Mouse (Mus musculus) heart, adult 2 months (tissue): ENCODE measurements around the gene Dnal4. TPM values are rescaled to one million over a fixed set of nuclear protein-coding genes. Genes with fewer than 3 reads are reported as not detected.

Source experiments
- DNase-seq, 2 experiments: peaks; one replicate each; pipeline ENCODE4 v3.0.0; 2021
- H3K27ac ChIP-seq: fragments of 200-600 bp; 2 replicates; pipeline ENCODE4 v1.8.1; 2022
- H3K27me3 ChIP-seq: fragments of 200-500 bp; 2 replicates; pipeline ENCODE4 v1.6.1; 2012; ENCODE audit warnings: mild to moderate bottlenecking, low read length, inconsistent platforms, mixed read lengths; ENCODE audit not compliant: control insufficient read depth, insufficient read depth
- H3K36me3 ChIP-seq: fragments of 200-500 bp; 2 replicates; pipeline ENCODE4 v1.6.1; 2012; ENCODE audit warnings: low read length, inconsistent platforms; ENCODE audit not compliant: control insufficient read depth, insufficient read depth
- H3K4me1 ChIP-seq: fragments of 200-500 bp; 2 replicates; pipeline ENCODE4 v1.6.1; 2011; ENCODE audit warnings: low read length; ENCODE audit not compliant: control insufficient read depth, insufficient read depth
- H3K4me3 ChIP-seq: fragments of 200-600 bp; 2 replicates; pipeline ENCODE4 v1.8.1; 2022
- H3K79me2 ChIP-seq: fragments of 200-500 bp; replicated peaks from 2 replicates; pipeline ENCODE4 v1.6.1; 2012; ENCODE audit warnings: mild to moderate bottlenecking, inconsistent platforms, low read length, moderate library complexity, mixed read lengths; ENCODE audit not compliant: control insufficient read depth, insufficient read depth
- H3K9ac ChIP-seq: fragments of 200-500 bp; 2 replicates; pipeline ENCODE4 v1.6.1; 2012; ENCODE audit warnings: low read depth, mild to moderate bottlenecking, control low read depth, inconsistent platforms, low read length, mixed read lengths
- CTCF ChIP-seq: fragments of 200-600 bp; IDR thresholded peaks from 2 replicates; pipeline ENCODE4 v1.8.1; 2022; ENCODE audit warnings: antibody characterized with exemption, mild to moderate bottlenecking, moderate library complexity
- EP300 ChIP-seq: fragments of 200-500 bp; IDR thresholded peaks from 2 replicates; pipeline ENCODE4 v1.6.1; 2011; ENCODE audit warnings: low read depth, low read length, control low read depth; ENCODE audit not compliant: insufficient read depth
- POLR2A ChIP-seq: fragments of 200-500 bp; IDR thresholded peaks from 2 replicates; pipeline ENCODE4 v1.6.1; 2011; ENCODE audit warnings: mild to moderate bottlenecking, low read depth, low read length, control low read depth; ENCODE audit not compliant: insufficient read depth
- WGBS: fragments of 180-500 bp; shearing (Covaris S2); methylation state at CpG from one replicate; pipeline ENCODE4 v1.1.7; 2018; 5-methylcytosine and 5-hydroxymethylcytosine counted together
- intact Hi-C: fragments of 180-260 bp; cut with DNase I; formaldehyde crosslinking; loops from one replicate; pipeline ENCODE4 v1.15.1; 2025
- polyA plus RNA-seq: library from polyadenylated mRNA; depleted of rRNA; stranded (reverse); fragments of >200 nt; gene quantifications from 2 replicates; pipeline ENCODE4 v1.2.3, GENCODE M21; 2012
- total RNA-seq, 2 experiments: library from RNA; stranded (reverse); gene quantifications; 2 replicates each; pipeline ENCODE4 v1.2.3; 2021

The Dnal4 gene
- total and polyA plus RNA-seq, 3 experiments: 19.3 to 43.0 (median 21.7) TPM

DNA sequence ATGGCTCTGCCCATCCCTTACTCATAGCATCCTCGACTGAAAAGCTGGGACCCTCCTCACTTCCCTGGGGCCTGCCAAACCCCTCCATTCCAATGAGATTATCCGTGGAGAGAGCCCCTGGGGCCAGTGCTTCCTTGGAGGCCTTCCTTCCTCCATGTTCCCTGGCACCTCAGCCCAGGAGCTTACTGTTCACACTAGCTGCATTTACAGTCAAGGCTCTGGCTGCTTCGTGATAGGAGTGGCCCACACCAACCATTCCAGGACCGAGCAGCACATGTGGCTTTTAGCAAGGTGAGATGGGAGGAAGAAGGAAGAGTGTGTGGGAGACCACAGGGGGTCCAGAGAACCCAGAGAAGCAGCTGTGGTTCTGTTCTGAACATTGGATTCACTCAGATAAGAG is 23.8 kb downstream of the Dnal4 start:
- WGBS: 55% methylated on average over 4 of the region's 4 CpGs
- peaks cover 3% of the 10 kb centered on the region; the same call in 1 of the 2 replicates for H3K4me1 ChIP-seq
- intact Hi-C loops: loop anchor here (1.0 to 5.0 kb wide), 3 partner anchors 53 to 128 kb away; no protein-coding TSS in a partner anchor
- no peaks in the 10 kb centered on the region for H3K27me3 ChIP-seq
- H3K9ac ChIP-seq: no peak overlapping the region
- TF ChIP-seq CTCF (no peak), POLR2A (no peak), EP300 (no peak)
- no peak for DNase-seq
- no peaks in the 10 kb centered on the region for H3K79me2 ChIP-seq
- H3K27ac ChIP-seq: no peak overlapping the region
- H3K4me3 ChIP-seq: no peak overlapping the region
- no peaks in the 10 kb centered on the region for H3K36me3 ChIP-seq

DNA sequence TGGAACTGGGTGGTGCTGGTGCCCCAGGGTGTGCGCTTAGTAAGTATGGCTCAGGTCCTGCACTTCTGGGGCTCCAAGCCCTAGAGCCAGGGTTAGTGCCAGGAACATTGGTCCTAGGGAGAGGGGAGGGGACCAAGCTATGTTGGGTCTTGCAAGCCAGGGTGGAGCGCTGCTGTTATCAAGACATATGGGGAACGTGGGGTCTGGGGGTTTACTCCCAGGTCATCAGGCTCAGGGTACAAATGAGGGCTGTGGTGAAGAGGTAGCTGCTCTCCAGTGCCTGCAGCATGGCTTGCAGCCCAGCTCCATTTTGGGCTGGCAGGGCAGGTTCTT is 24.3 kb downstream of the Dnal4 start:
- TF ChIP-seq CTCF (no peak), EP300 (no peak), POLR2A (no peak)
- Histone ChIP-seq H3K36me3 (no peaks in the 10 kb centered on the region), H3K27me3 (no peaks in the 10 kb centered on the region), H3K79me2 (no peaks in the 10 kb centered on the region), H3K4me1 (peaks cover 3% of the 10 kb centered on the region; the same call in 1 of the 2 replicates), H3K4me3 (no peak overlapping the region), H3K27ac (no peak overlapping the region), H3K9ac (no peak overlapping the region)
- no peak for DNase-seq
- WGBS: 90% methylated on average over 3 of the region's 3 CpGs
- intact Hi-C loops: loop anchor here (1.0 to 5.0 kb wide), 3 partner anchors 54 to 129 kb away; no protein-coding TSS in a partner anchor

DNA sequence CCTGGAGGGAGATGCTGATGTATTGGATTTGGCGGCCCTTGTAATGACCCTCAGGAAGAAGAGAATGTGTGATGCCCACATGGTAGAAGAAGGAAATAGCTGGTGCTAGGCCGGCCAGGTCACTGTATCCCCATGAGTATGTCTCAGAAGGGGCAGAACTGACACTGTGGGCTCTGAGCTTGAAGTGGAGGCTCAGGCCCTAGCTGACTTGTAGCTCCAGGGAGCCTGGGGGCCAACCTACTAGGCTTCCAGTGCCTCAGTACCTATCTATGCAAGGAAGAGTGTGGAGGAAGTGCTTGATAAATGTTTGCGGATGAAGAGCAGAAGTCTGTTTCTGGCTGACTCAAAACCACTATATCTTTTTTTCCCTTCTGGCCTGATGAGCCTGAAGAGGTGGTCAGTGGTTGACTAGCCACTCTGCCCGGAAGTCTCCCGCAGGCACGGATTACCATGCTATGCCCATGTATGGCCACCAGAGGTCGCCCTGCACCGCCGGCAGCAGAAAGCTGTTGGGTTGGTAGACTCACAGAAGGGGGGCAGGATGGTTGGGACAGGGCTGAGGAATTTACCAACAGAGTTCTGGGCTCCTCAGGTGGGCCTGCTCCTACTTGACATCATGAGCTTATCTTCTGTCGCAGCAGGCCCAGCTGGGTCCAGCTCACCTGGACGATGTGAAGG is 24.8 kb downstream of the Dnal4 start:
- intact Hi-C loops: loop anchor here (1.0 to 5.0 kb wide), 3 partner anchors 54 to 129 kb away; no protein-coding TSS in a partner anchor
- WGBS: 20% methylated on average over 11 of the region's 11 CpGs
- Histone ChIP-seq H3K27me3 (no peaks in the 10 kb centered on the region), H3K4me3 (no peak overlapping the region), H3K4me1 (peaks cover 3% of the 10 kb centered on the region; the same call in 1 of the 2 replicates), H3K9ac (no peak overlapping the region), H3K79me2 (no peaks in the 10 kb centered on the region), H3K27ac (no peak overlapping the region), H3K36me3 (no peaks in the 10 kb centered on the region)
- peak; percentile 80 to 84 for DNase-seq
- TF ChIP-seq CTCF (no peak), EP300 (peak; percentile 86; the same call in 1 of the 2 replicates), POLR2A (peak; percentile 32; the same call in 1 of the 2 replicates)

DNA sequence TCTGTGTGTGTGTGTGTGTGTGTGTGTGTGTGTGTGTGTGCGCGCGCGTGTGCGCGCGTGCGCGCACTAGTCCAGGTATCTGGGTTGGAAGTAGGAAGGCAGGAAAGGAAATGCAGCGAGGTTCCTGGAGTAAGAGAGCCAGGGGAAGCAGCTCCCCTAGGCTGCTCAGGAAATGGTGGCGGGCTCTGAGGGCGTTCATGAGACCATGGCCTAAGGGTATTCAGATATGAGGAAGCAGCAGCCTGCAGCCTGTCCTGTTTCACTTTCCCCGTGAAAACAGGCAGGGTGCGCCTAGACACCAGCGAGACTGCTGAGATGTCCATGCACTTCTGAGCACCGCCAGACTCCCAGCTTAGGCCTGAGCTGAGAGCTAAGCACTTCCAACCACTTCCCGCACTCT is 25.9 kb downstream of the Dnal4 start:
- DNase-seq: no peak
- Histone ChIP-seq H3K4me3 (no peak overlapping the region), H3K9ac (no peak overlapping the region), H3K36me3 (no peaks in the 10 kb centered on the region), H3K27me3 (no peaks in the 10 kb centered on the region), H3K79me2 (no peaks in the 10 kb centered on the region), H3K27ac (no peak overlapping the region), H3K4me1 (peaks cover 3% of the 10 kb centered on the region; the same call in 1 of the 2 replicates)
- 69% methylated on average over 17 of the region's 17 CpGs for WGBS
- TF ChIP-seq EP300 (no peak), CTCF (no peak), POLR2A (no peak)
- intact Hi-C loops: loop anchor here (5.0 kb wide), 2 partner anchors 56 to 131 kb away; no protein-coding TSS in a partner anchor

DNA sequence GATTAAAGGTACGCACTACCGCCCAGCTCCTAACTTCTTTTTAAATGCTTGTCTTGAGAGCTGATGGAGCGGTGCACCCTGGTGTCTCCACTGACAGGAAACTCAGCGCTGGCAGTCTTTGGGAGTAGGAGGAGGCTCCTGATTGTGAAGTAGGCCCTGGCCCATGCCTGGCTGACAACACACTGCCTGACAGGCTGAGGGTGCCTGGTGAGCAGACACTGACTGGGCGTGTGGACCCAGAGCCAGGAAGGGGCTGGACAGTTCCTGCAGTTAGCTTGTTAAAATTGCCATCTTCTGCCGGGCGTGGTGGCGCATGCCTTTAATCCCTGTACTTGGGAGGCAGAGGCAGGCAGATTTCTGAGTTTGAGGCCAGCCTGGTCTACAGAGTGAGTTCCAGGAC is 27.4 kb downstream of the Dnal4 start:
- Histone ChIP-seq H3K27ac (no peak overlapping the region), H3K9ac (no peak overlapping the region), H3K4me3 (no peak overlapping the region), H3K27me3 (no peaks in the 10 kb centered on the region), H3K36me3 (no peaks in the 10 kb centered on the region), H3K79me2 (no peaks in the 10 kb centered on the region), H3K4me1 (no peaks in the 10 kb centered on the region)
- WGBS: 84% methylated on average over 8 of the region's 8 CpGs
- TF ChIP-seq CTCF (no peak), EP300 (no peak), POLR2A (no peak)
- intact Hi-C loops: loop anchor here (5.0 kb wide), 2 partner anchors 57 to 132 kb away; no protein-coding TSS in a partner anchor
- DNase-seq: no peak

DNA sequence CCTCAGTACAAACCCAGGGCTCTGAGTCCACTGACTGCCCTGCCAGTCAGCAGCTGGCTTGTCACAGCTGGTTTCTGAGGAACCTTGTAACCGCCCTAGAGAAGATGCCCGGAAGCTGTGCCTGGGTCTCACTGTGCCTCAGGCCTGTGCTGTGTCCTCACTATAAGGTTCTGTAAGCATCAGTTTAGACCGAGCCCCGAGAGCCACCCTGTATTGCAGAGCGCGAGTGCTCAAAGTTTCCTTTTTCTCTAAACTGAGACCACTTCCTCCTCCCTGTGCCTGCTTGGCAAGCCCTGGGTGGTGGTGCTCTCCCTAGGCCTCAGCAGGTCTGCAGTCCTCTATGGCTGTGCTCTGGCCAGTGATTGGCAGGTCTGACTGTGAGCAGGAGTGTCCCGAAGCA is 28.5 kb downstream of the Dnal4 start:
- Histone ChIP-seq H3K79me2 (no peaks in the 10 kb centered on the region), H3K27ac (no peak overlapping the region), H3K4me3 (no peak overlapping the region), H3K9ac (no peak overlapping the region), H3K4me1 (no peaks in the 10 kb centered on the region), H3K27me3 (no peaks in the 10 kb centered on the region), H3K36me3 (no peaks in the 10 kb centered on the region)
- WGBS: 86% methylated on average over 7 of the region's 7 CpGs
- DNase-seq: no peak
- intact Hi-C loops: loop anchor here (10.0 kb wide), 1 partner anchor 326 kb away; no protein-coding TSS in a partner anchor
- no peak for TF ChIP-seq CTCF
- no peak for TF ChIP-seq EP300
- no peak for TF ChIP-seq POLR2A
